Mouse (Mus musculus) R1 (cell line): Measurements from ENCODE around the gene Parl.

ENCODE experiments used
- DNase-seq: peaks from one replicate; pipeline ENCODE4 v3.0.0-alpha.2; 2018; ENCODE audit warnings: low read depth, low spot score

The Parl gene

DNA sequence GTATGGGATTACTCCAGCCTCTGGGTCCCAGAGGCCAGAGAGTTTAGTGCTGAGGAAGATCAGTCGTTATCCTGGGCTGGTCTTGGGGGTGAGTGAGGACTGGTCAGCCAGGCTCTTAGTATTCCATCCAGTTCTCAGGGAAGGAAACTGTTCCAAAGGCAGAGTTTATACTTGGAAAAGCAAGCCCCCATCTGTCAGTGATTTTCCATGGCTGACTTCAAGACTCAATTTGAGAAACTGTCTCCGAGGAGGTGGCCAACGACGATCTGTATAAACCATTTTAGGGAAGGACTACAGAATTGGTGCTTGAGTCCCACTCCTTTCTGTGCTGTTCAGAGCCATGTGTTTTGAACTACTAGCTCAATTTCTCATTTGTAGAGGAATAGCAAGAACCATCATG is 63.5 kb downstream of the Parl start:
- no peak for DNase-seq

GRCm38 (mm10) chr16:20237426-20237825 is 64.8 kb downstream of the Parl start:
- no peak for DNase-seq

DNA sequence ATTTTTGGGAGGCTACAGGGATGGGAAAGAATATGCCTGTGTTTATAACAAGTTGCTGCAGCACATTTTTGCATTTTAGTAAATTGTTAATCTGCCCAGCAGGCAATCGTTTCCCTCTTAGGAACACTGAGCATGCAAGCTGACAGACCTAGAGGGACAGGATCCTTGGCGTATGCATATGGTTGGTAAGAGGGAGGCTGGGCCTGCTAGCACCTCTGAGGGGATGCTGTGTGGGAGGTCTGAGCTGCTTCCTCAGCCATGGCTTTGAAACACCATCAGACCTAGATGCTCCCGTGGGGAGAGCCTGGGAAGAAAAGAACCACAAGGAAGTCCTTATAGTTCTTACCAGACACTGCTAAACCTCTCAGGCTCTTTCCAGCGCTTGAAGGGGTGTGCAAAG is 67.8 kb downstream of the Parl start:
- DNase-seq: no peak
